Comparison of ENCODE assay signal across 19 mouse cellular contexts in genomic region chr5:41578051-41578450, GRCm38 (mm10).
"Had no signal": no experiment of that assay in that cellular context is flagged by ENCODE, and none has a peak within 500 bp of the region (broad histone marks: within the 10 kb centered on the region; RNA-seq: fewer than 3 reads in every experiment).

No protein-coding gene starts in this region.

- H3K27ac ChIP-seq: kidney, embryonic 15.5 days; left cerebral cortex, adult 2 months; liver, embryonic 13.5 days; midbrain, embryonic 12.5 days; neural tube, embryonic 12.5 days; neural tube, embryonic 15.5 days; stomach, postnatal 0 days had no signal

- DNase-seq: kidney, postnatal 10 days; kidney, postnatal 36 days; layer of hippocampus, postnatal 36 days; liver, embryonic 13.5 days; lung, adult 2 months; lung, postnatal 14 days; lung, postnatal 4 days; right cerebral cortex, adult 18-20 months; right cerebral cortex, postnatal 14 days; right cerebral cortex, postnatal 4 days; thymus, adult 2 months; thymus, postnatal 14 days; thymus, postnatal 4 days had no signal

- H3K4me1 ChIP-seq: kidney, embryonic 15.5 days; liver, embryonic 13.5 days; midbrain, embryonic 12.5 days; neural tube, embryonic 12.5 days; neural tube, embryonic 15.5 days had no signal

- H3K9ac ChIP-seq: kidney, embryonic 15.5 days; liver, embryonic 13.5 days; midbrain, embryonic 12.5 days; neural tube, embryonic 12.5 days; neural tube, embryonic 15.5 days had no signal

- H3K9me3 ChIP-seq: kidney, embryonic 15.5 days; midbrain, embryonic 12.5 days; neural tube, embryonic 12.5 days; neural tube, embryonic 15.5 days had no signal

- H3K27me3 ChIP-seq: kidney, embryonic 15.5 days; liver, embryonic 13.5 days; midbrain, embryonic 12.5 days; neural tube, embryonic 12.5 days; neural tube, embryonic 15.5 days had no signal

- H3K36me3 ChIP-seq: kidney, embryonic 15.5 days; liver, embryonic 13.5 days; midbrain, embryonic 12.5 days; neural tube, embryonic 12.5 days; neural tube, embryonic 15.5 days had no signal

- H3K4me3 ChIP-seq: kidney, embryonic 15.5 days; left cerebral cortex, adult 2 months; liver, embryonic 13.5 days; midbrain, embryonic 12.5 days; neural tube, embryonic 12.5 days; neural tube, embryonic 15.5 days had no signal

- H3K4me2 ChIP-seq: kidney, embryonic 15.5 days; liver, embryonic 13.5 days; midbrain, embryonic 12.5 days; neural tube, embryonic 12.5 days; neural tube, embryonic 15.5 days had no signal
